Mouse (Mus musculus) forebrain, embryonic 11.5 days (tissue): Measurements from ENCODE around the gene Tpp1. TPM values are rescaled to one million over a fixed set of nuclear protein-coding genes. Genes with fewer than 3 reads are reported as not detected.

Experiments
- ATAC-seq: fragments of 200-750 bp; cut with Nextera tagmentation; replicated peaks from 2 replicates; pipeline ENCODE4 v1.8.0; 2017; ENCODE audit warnings: moderate TSS enrichment; ENCODE audit not compliant: low FRiP score
- DNase-seq: peaks from one replicate; pipeline ENCODE4 v3.0.0-alpha.2; 2017; ENCODE audit warnings: low spot score
- H3K27ac ChIP-seq: fragments of 300-500 bp; sonication (generic); 2 replicates; pipeline ENCODE4 v1.5.1; 2014; ENCODE audit warnings: low read depth, low read length
- H3K27me3 ChIP-seq: fragments of 300-500 bp; sonication (generic); 2 replicates; pipeline ENCODE4 v1.6.1; 2014; ENCODE audit warnings: mild to moderate bottlenecking, low read length, mixed read lengths; ENCODE audit not compliant: control insufficient read depth, insufficient read depth
- H3K36me3 ChIP-seq: fragments of 300-500 bp; sonication (generic); 2 replicates; pipeline ENCODE4 v1.6.1; 2014; ENCODE audit warnings: mild to moderate bottlenecking, low read length, moderate library complexity, mixed read lengths; ENCODE audit not compliant: control insufficient read depth, insufficient read depth
- H3K4me1 ChIP-seq: fragments of 300-500 bp; sonication (generic); replicated peaks from 2 replicates; pipeline ENCODE4 v1.6.1; 2014; ENCODE audit warnings: low read length, mixed read lengths; ENCODE audit not compliant: control insufficient read depth, insufficient read depth
- H3K4me2 ChIP-seq: fragments of 300-500 bp; sonication (generic); 2 replicates; pipeline ENCODE4 v1.6.1; 2014; ENCODE audit warnings: low read depth, mild to moderate bottlenecking, low read length, moderate library complexity, mixed read lengths; ENCODE audit not compliant: severe bottlenecking
- H3K4me3 ChIP-seq: fragments of 300-500 bp; sonication (generic); 2 replicates; pipeline ENCODE4 v1.5.1; 2014; ENCODE audit warnings: low read depth, low read length
- H3K9ac ChIP-seq: fragments of 300-500 bp; sonication (generic); 2 replicates; pipeline ENCODE4 v1.6.1; 2014; ENCODE audit warnings: low read length
- H3K9me3 ChIP-seq: fragments of 300-500 bp; sonication (generic); 2 replicates; pipeline ENCODE4 v1.6.1; 2016; ENCODE audit warnings: low read length, mixed read lengths; ENCODE audit not compliant: control insufficient read depth
- WGBS: fragments of 180-500 bp; shearing (Covaris S2); extraction: QIAGEN DNeasy Blood & Tissue Kit; methylation state at CpG from one replicate; pipeline ENCODE4 v1.1.7; 2014; 5-methylcytosine and 5-hydroxymethylcytosine counted together
- polyA plus RNA-seq: library from polyadenylated mRNA; unstranded; fragments of >200 nt; fragmentation: Nextera tagmentation; extraction: Ambion mirVana; gene quantifications from 2 replicates; pipeline ENCODE4 v1.2.1, GENCODE M21; 2014

Tpp1 gene
- polyA plus RNA-seq: 53.9 and 62.7 TPM in 2 replicates

- WGBS: 22% methylated on average over 20 of the region's 20 CpGs
- H3K27me3 ChIP-seq: no peaks in the 10 kb centered on the region
- DNase-seq: peak; percentile 88
- H3K9me3 ChIP-seq: no peaks in the 10 kb centered on the region
- H3K9ac ChIP-seq: peak within 1 kb of the TSS; percentile 75
- H3K36me3 ChIP-seq: peaks cover 15% of the 10 kb centered on the region; the same call in 1 of the 2 replicates
- H3K4me3 ChIP-seq: peak within 1 kb of the TSS; percentile 53
- H3K27ac ChIP-seq: peak within 1 kb of the TSS; percentile 12; the same call in 1 of the 2 replicates
- H3K4me2 ChIP-seq: peak within 1 kb of the TSS; percentile 92
- H3K4me1 ChIP-seq: 0 out of 2 replicates have a peak, but pooled peaks cover 1% of the 10 kb centered on the region
- peak; percentile 96 for ATAC-seq
These were observed at the start of gene Tpp1 for GRCm38 (mm10) chr7:105751491-105752433. Tpp1 (minus strand) TSS chr7:105752235.

GRCm38 (mm10) chr7:105796972-105797371 lies 44.9 kb upstream of the Tpp1 start:
- H3K4me3 ChIP-seq: no peak overlapping the region
- H3K27me3 ChIP-seq: no peaks in the 10 kb centered on the region
- H3K9me3 ChIP-seq: no peaks in the 10 kb centered on the region
- no peak overlapping the region for H3K4me2 ChIP-seq
- H3K4me1 ChIP-seq: no peaks in the 10 kb centered on the region
- WGBS: 95% methylated on average over 3 of the region's 3 CpGs
- no peak overlapping the region for H3K9ac ChIP-seq
- no peaks in the 10 kb centered on the region for H3K36me3 ChIP-seq
- no peak for DNase-seq
- H3K27ac ChIP-seq: no peak overlapping the region
- ATAC-seq: no peak

GRCm38 (mm10) chr7:105795759-105796366 lies 43.8 kb upstream of the Tpp1 start:
- Histone ChIP-seq H3K27me3 (no peaks in the 10 kb centered on the region), H3K4me2 (no peak overlapping the region), H3K4me1 (no peaks in the 10 kb centered on the region), H3K36me3 (no peaks in the 10 kb centered on the region), H3K9ac (no peak overlapping the region), H3K9me3 (no peaks in the 10 kb centered on the region), H3K27ac (no peak overlapping the region), H3K4me3 (no peak overlapping the region)
- ATAC-seq (no peak), DNase-seq (no peak)
- 21% methylated on average over 7 of the region's 7 CpGs for WGBS

- 84% methylated on average over 7 of the region's 7 CpGs for WGBS
- H3K4me1 ChIP-seq: no peaks in the 10 kb centered on the region
- H3K4me3 ChIP-seq: no peak overlapping the region
- DNase-seq: no peak
- H3K9ac ChIP-seq: no peak overlapping the region
- no peak overlapping the region for H3K27ac ChIP-seq
- H3K27me3 ChIP-seq: no peaks in the 10 kb centered on the region
- no peak overlapping the region for H3K4me2 ChIP-seq
- no peaks in the 10 kb centered on the region for H3K9me3 ChIP-seq
- no peaks in the 10 kb centered on the region for H3K36me3 ChIP-seq
- no peak for ATAC-seq
These were observed 41.7 kb upstream of the Tpp1 start for GRCm38 (mm10) chr7:105793701-105794100.

- Histone ChIP-seq H3K4me1 (peaks cover 5% of the 10 kb centered on the region; the same call in 1 of the 2 replicates), H3K4me2 (no peak overlapping the region), H3K9ac (no peak overlapping the region), H3K27me3 (no peaks in the 10 kb centered on the region), H3K27ac (no peak overlapping the region), H3K36me3 (no peaks in the 10 kb centered on the region), H3K4me3 (no peak overlapping the region), H3K9me3 (no peaks in the 10 kb centered on the region)
- DNase-seq (no peak), ATAC-seq (no peak)
- WGBS: 89% methylated on average over 1 of the region's 1 CpGs
These were observed 39.1 kb upstream of the Tpp1 start for GRCm38 (mm10) chr7:105791147-105791546.

GRCm38 (mm10) chr7:105787285-105788140 lies 35.5 kb upstream of the Tpp1 start, which contains the start of gene Dchs1:
Dchs1 (minus strand) TSS chr7:105787654.
- peak within 1 kb of the TSS; percentile 99 for H3K9ac ChIP-seq
- under 1% methylated on average over 59 of the region's 97 CpGs for WGBS
- H3K4me1 ChIP-seq: peaks cover 18% of the 10 kb centered on the region
- peak; percentile 85 for DNase-seq
- no peaks in the 10 kb centered on the region for H3K27me3 ChIP-seq
- no peaks in the 10 kb centered on the region for H3K36me3 ChIP-seq
- peak within 1 kb of the TSS; percentile 77 for H3K27ac ChIP-seq
- H3K9me3 ChIP-seq: no peaks in the 10 kb centered on the region
- peak within 1 kb of the TSS; percentile 91 for H3K4me3 ChIP-seq
- ATAC-seq: peak; percentile 84
- H3K4me2 ChIP-seq: peak within 1 kb of the TSS; percentile 58

- peak overlapping the region; percentile 91 for H3K4me3 ChIP-seq
- DNase-seq (no peak), ATAC-seq (peak; percentile 73)
- H3K9me3 ChIP-seq: no peaks in the 10 kb centered on the region
- 6% methylated on average over 20 of the region's 20 CpGs for WGBS
- H3K4me2 ChIP-seq: peak overlapping the region; percentile 58
- H3K9ac ChIP-seq: peak overlapping the region; percentile 99
- H3K27me3 ChIP-seq: no peaks in the 10 kb centered on the region
- H3K36me3 ChIP-seq: no peaks in the 10 kb centered on the region; the same call in 1 of the 2 replicates
- peak overlapping the region; percentile 77; the same call in 1 of the 2 replicates for H3K27ac ChIP-seq
- peaks cover 18% of the 10 kb centered on the region for H3K4me1 ChIP-seq
These were observed 34.7 kb upstream of the Tpp1 start for GRCm38 (mm10) chr7:105786506-105787284.
